Mouse (Mus musculus): ENCODE measurements around the gene Fbxl2.

DNA sequence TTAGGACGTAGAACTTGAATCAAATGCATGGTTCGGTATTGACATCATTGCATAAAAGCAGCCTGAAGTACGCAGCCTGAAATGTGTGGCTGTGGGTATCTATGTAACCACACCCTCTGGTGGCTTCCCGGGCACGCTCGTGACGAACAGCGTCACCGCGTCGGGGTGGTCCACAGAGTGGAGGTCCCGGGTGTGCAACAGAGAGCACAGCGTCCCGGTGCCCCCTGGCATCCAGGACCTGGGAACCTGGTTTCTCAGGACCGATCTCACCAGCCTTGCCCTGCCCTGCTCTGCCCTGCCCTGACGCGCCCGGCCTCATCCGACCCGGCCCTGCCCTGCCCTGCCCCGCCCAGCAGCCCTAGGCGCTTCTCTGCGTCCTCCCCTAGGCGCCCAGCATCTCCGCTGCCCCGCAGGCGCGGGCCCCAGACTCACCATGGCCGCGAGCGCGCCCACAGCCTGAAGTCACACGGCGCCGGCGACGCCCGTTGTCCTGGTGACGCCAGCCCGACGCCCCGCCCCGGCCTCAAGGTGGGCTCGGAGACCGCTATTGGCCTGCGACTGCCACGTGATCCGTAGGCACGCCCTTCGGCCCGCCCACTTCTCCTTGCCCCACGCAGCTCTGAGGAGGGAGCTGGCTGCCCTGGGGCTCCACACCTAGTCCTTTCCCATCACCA is 19.6 kb downstream of the Fbxl2 start:
- no peak for TF ChIP-seq POLR2A (IDR thresholded peaks at IDR 0.05; ENCODE audit: borderline replicate concordance, extremely low read depth, low read depth, low read length)
- TF ChIP-seq CTCF (IDR thresholded peaks at IDR 0.05; ENCODE audit: insufficient read depth, low read length) = no peak

Data from lung, adult 2 months (tissue).